ENCODE assay signal across 22 mouse cellular contexts in genomic region chr9:63771676-63772075, GRCm38 (mm10). TPM values are rescaled to one million over a fixed set of nuclear protein-coding genes. Genes with fewer than 3 reads are reported as not detected.
A peak's percentile ranks its signal among the peaks of the same experiment; 100 is the strongest.
DNase-seq lines count a peak whose midpoint lies in the region; ATAC-seq and TF ChIP-seq lines count a peak whose summit lies in the region.
"Had no signal": no experiment of that assay in that cellular context is flagged by ENCODE, and none has a peak within 500 bp of the region (broad histone marks: within the 10 kb centered on the region; RNA-seq: fewer than 3 reads in every experiment).

No protein-coding gene starts in this region.

- peaks cover 15% of the 10 kb centered on the region for H3K4me1 ChIP-seq in intestine, embryonic 14.5 days (replicated peaks; ENCODE audit: control insufficient read depth, insufficient read depth, low read length)
- H3K4me1 ChIP-seq in intestine, postnatal 0 days (replicated peaks; ENCODE audit: control insufficient read depth, insufficient read depth, low read length), result peaks cover 8% of the 10 kb centered on the region; the same call in 1 of the 2 replicates
- H3K4me1 ChIP-seq in lung, embryonic 14.5 days (ENCODE audit: insufficient read depth), result peaks cover 14% of the 10 kb centered on the region
- peaks cover 30% of the 10 kb centered on the region for H3K4me1 ChIP-seq in embryonic facial prominence, embryonic 10.5 days
- H3K4me1 ChIP-seq in limb, embryonic 12.5 days (replicated peaks), result peaks cover 19% of the 10 kb centered on the region

- no peak for DNase-seq in intestine, embryonic 14.5 days (ENCODE audit: low spot score)
- peak; percentile 77 for DNase-seq in lung, embryonic 14.5 days
- DNase-seq in lung, adult 18-20 months, result no peak
- no peak for DNase-seq in embryonic facial prominence, embryonic 10.5 days (ENCODE audit: low spot score)
- no peak for DNase-seq in adrenal gland, postnatal 10 days
- no peak for DNase-seq in gastrocnemius, adult 8-10 months (ENCODE audit: low spot score in 2 of 2)
- DNase-seq: adrenal gland, postnatal 25 days; cerebellum, adult 2 months; gastrocnemius, postnatal 36 days; kidney, postnatal 10 days; liver, embryonic 13.5 days; right cerebral cortex, postnatal 25 days had no signal

- H3K9ac ChIP-seq in intestine, embryonic 14.5 days (ENCODE audit: low read length), result no peak overlapping the region
- H3K9ac ChIP-seq in intestine, postnatal 0 days (ENCODE audit: low read depth, low read length), result no peak overlapping the region
- H3K9ac ChIP-seq in lung, embryonic 14.5 days, result no peak overlapping the region
- H3K9ac ChIP-seq in limb, embryonic 12.5 days (replicated peaks), result no peak overlapping the region
- H3K9ac ChIP-seq: forebrain, embryonic 12.5 days; liver, embryonic 13.5 days; neural tube, embryonic 13.5 days had no signal

- 0 out of 2 replicates have a peak, but pooled peaks have one; percentile 5 for ATAC-seq in intestine, embryonic 14.5 days (replicated peaks; ENCODE audit: low FRiP score, low TSS enrichment, low read depth)
- no peak for ATAC-seq in intestine, postnatal 0 days
- peak; percentile 60 for ATAC-seq in lung, embryonic 14.5 days (ENCODE audit: insufficient read depth)
- ATAC-seq in limb, embryonic 12.5 days (ENCODE audit: insufficient number of reproducible peaks, insufficient read depth, low FRiP score, low TSS enrichment, low read depth), result no peak
- ATAC-seq: activated CD4-positive, CD25-positive, alpha-beta regulatory T cell, adult 4 months; Patski had no signal

- H3K4me3 ChIP-seq in intestine, embryonic 14.5 days (ENCODE audit: low read depth, low read length), result no peak overlapping the region
- H3K4me3 ChIP-seq in intestine, postnatal 0 days (ENCODE audit: low read depth, low read length), result no peak overlapping the region
- no peak overlapping the region for H3K4me3 ChIP-seq in lung, embryonic 14.5 days (ENCODE audit: low read depth, low read length)
- H3K4me3 ChIP-seq in embryonic facial prominence, embryonic 10.5 days, result no peak overlapping the region
- H3K4me3 ChIP-seq in limb, embryonic 12.5 days (replicated peaks), result no peak overlapping the region
- H3K4me3 ChIP-seq: forebrain, embryonic 12.5 days; hindbrain, embryonic 10.5 days; liver, embryonic 13.5 days; neural tube, embryonic 13.5 days had no signal

- H3K27me3 ChIP-seq in intestine, embryonic 14.5 days (replicated peaks; ENCODE audit: control insufficient read depth, insufficient read depth, low read length), result no peaks in the 10 kb centered on the region
- no peaks in the 10 kb centered on the region for H3K27me3 ChIP-seq in intestine, postnatal 0 days (replicated peaks; ENCODE audit: control insufficient read depth, insufficient read depth, low read length)
- no peaks in the 10 kb centered on the region for H3K27me3 ChIP-seq in lung, embryonic 14.5 days (ENCODE audit: insufficient read depth, low read length)
- H3K27me3 ChIP-seq in embryonic facial prominence, embryonic 10.5 days (replicated peaks; ENCODE audit: low read depth, poor library complexity, severe bottlenecking), result no peaks in the 10 kb centered on the region
- 0 out of 2 replicates have a peak, but pooled peaks cover 6% of the 10 kb centered on the region for H3K27me3 ChIP-seq in limb, embryonic 12.5 days
- H3K27me3 ChIP-seq: forebrain, embryonic 12.5 days; liver, embryonic 13.5 days; neural tube, embryonic 13.5 days; Patski had no signal

- H3K36me3 ChIP-seq in intestine, embryonic 14.5 days (ENCODE audit: control insufficient read depth, insufficient read depth, low read length), result no peaks in the 10 kb centered on the region
- H3K36me3 ChIP-seq in intestine, postnatal 0 days (ENCODE audit: control insufficient read depth, insufficient read depth), result no peaks in the 10 kb centered on the region
- no peaks in the 10 kb centered on the region for H3K36me3 ChIP-seq in lung, embryonic 14.5 days (ENCODE audit: insufficient read depth)
- no peaks in the 10 kb centered on the region for H3K36me3 ChIP-seq in embryonic facial prominence, embryonic 10.5 days (replicated peaks)
- no peaks in the 10 kb centered on the region for H3K36me3 ChIP-seq in limb, embryonic 12.5 days
- H3K36me3 ChIP-seq: forebrain, embryonic 12.5 days; hindbrain, embryonic 10.5 days; liver, embryonic 13.5 days; neural tube, embryonic 13.5 days had no signal

- H3K27ac ChIP-seq in intestine, embryonic 14.5 days (ENCODE audit: low read depth), result peak overlapping the region; percentile 60
- no peak overlapping the region for H3K27ac ChIP-seq in intestine, postnatal 0 days (ENCODE audit: low read depth, low read length)
- peak overlapping the region; percentile 36; the same call in 1 of the 2 replicates for H3K27ac ChIP-seq in lung, embryonic 14.5 days (ENCODE audit: low read depth)
- H3K27ac ChIP-seq in embryonic facial prominence, embryonic 10.5 days (replicated peaks), result peak overlapping the region; percentile 71
- H3K27ac ChIP-seq in limb, embryonic 12.5 days, result peak overlapping the region; percentile 68
- H3K27ac ChIP-seq: forebrain, embryonic 12.5 days; hindbrain, embryonic 10.5 days; liver, embryonic 13.5 days; macrophage had no signal

- TF ChIP-seq CTCF in intestine, postnatal 0 days (IDR thresholded peaks at IDR 0.05; ENCODE audit: low read depth), result no peak
- TF ChIP-seq CTCF in lung, embryonic 14.5 days (IDR thresholded peaks at IDR 0.05; ENCODE audit: low read depth), result no peak

- 34% methylated on average over 5 of the region's 5 CpGs for WGBS in intestine, embryonic 14.5 days
- WGBS in intestine, postnatal 0 days, result 52% methylated on average over 5 of the region's 5 CpGs
- WGBS in lung, embryonic 14.5 days, result 13% methylated on average over 5 of the region's 5 CpGs
- 49% methylated on average over 5 of the region's 5 CpGs for WGBS in embryonic facial prominence, embryonic 10.5 days
- WGBS in limb, embryonic 12.5 days, result 43% methylated on average over 5 of the region's 5 CpGs

- H3K9me3 ChIP-seq in intestine, embryonic 14.5 days (ENCODE audit: control insufficient read depth, low read length), result no peaks in the 10 kb centered on the region
- H3K9me3 ChIP-seq in intestine, postnatal 0 days (ENCODE audit: control insufficient read depth), result no peaks in the 10 kb centered on the region
- no peaks in the 10 kb centered on the region for H3K9me3 ChIP-seq in lung, embryonic 14.5 days (ENCODE audit: low read depth, low read length)
- no peaks in the 10 kb centered on the region for H3K9me3 ChIP-seq in embryonic facial prominence, embryonic 10.5 days
- peaks cover 5% of the 10 kb centered on the region; the same call in 1 of the 2 replicates for H3K9me3 ChIP-seq in limb, embryonic 12.5 days
- H3K9me3 ChIP-seq: forebrain, embryonic 12.5 days; hindbrain, embryonic 10.5 days; liver, embryonic 13.5 days; neural tube, embryonic 13.5 days had no signal

- H3K4me2 ChIP-seq in intestine, embryonic 14.5 days (ENCODE audit: low read length), result no peak overlapping the region
- H3K4me2 ChIP-seq in intestine, postnatal 0 days (replicated peaks; ENCODE audit: low read depth), result no peak overlapping the region
- H3K4me2 ChIP-seq in lung, embryonic 14.5 days, result no peak overlapping the region
- H3K4me2 ChIP-seq in limb, embryonic 12.5 days, result no peak overlapping the region
- H3K4me2 ChIP-seq: forebrain, embryonic 12.5 days; heart, embryonic 11.5 days; liver, embryonic 13.5 days; midbrain, embryonic 11.5 days; neural tube, embryonic 13.5 days had no signal

RNA-seq across cellular contexts. Expression of gene Smad3, which starts 13.9 kb away (rescaled TPM):
- polyA plus RNA-seq in intestine, embryonic 14.5 days (2014; fragmentation: Nextera tagmentation; extraction: Ambion mirVana), result 12.7 and 14.3 TPM in 2 replicates
- 5.0 and 5.7 TPM in 2 replicates for polyA plus RNA-seq in intestine, postnatal 0 days (2015; fragmentation: Nextera tagmentation; extraction: Ambion mirVana)
- polyA plus RNA-seq in lung, embryonic 14.5 days (2014; fragmentation: Nextera tagmentation; extraction: Ambion mirVana), result 16.1 and 16.4 TPM in 2 replicates
- polyA plus RNA-seq in embryonic facial prominence, embryonic 10.5 days (2016; fragmentation: Nextera tagmentation; extraction: Ambion mirVana), result 23.4 and 25.5 TPM in 2 replicates
- 39.9 and 43.4 TPM in 2 replicates for polyA plus RNA-seq in limb, embryonic 12.5 days (2016; fragmentation: Nextera tagmentation; extraction: Ambion mirVana)
- total RNA-seq in adrenal gland, postnatal 10 days (2021), result 10 to 100 TPM; 24.4 to 31.8 TPM
- 10 to 100 TPM; 44.2 to 62.0 (median 46.1) TPM for total RNA-seq in gastrocnemius, adult 8-10 months (2022)

Comparison
In these comparisons a context has a peak if more than half of its experiments do, and no peak if none do; other contexts are left out.
1. ATAC-seq: peak in intestine, embryonic 14.5 days (single experiment) and lung, embryonic 14.5 days (single experiment); none in intestine, postnatal 0 days (single experiment) and limb, embryonic 12.5 days (single experiment).